Mouse (Mus musculus) layer of hippocampus, postnatal 25 days (tissue): ENCODE data around the gene Efnb3. TPM values are rescaled to one million over a fixed set of nuclear protein-coding genes. Genes with fewer than 3 reads are reported as not detected.
"Not testable (repeated sequence)": the region's sequence is repeated elsewhere in the genome, so short reads cannot be mapped to it uniquely, and the experiment has no call there.

Experiments used
- DNase-seq, 2 experiments: peaks; one replicate each; pipeline ENCODE4 v3.0.0; 2022; ENCODE audit warnings: mixed read lengths in 2 of 2, low spot score in 1 of 2; ENCODE audit errors: extremely low spot score in 1 of 2
- total RNA-seq, 2 experiments: library from RNA; stranded (reverse); gene quantifications; 2 replicates each; pipeline ENCODE4 v1.2.3; 2021

Efnb3 gene
- total RNA-seq, 2 experiments from 2014 or later = 134 to 139 TPM

DNA sequence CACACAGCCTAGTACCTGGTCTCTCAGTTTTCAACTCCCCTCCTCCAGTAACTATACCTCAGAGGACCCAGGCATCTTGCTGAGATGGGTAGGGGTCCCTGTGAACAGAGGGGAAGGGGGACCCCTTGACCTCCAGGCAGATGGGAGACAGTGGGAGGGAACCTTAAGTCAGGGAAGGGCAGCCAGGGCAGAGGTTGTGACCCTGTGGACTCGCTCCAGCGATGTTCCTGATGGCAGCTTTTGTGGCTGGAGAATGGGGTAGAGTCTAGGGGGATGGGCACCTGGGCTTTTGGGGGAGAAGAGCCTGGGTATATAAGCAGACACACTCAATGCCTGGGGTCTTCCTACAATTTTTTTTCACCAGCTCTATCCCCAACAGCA lies 6.7 kb downstream of the Efnb3 start:
- no peak for DNase-seq

DNA sequence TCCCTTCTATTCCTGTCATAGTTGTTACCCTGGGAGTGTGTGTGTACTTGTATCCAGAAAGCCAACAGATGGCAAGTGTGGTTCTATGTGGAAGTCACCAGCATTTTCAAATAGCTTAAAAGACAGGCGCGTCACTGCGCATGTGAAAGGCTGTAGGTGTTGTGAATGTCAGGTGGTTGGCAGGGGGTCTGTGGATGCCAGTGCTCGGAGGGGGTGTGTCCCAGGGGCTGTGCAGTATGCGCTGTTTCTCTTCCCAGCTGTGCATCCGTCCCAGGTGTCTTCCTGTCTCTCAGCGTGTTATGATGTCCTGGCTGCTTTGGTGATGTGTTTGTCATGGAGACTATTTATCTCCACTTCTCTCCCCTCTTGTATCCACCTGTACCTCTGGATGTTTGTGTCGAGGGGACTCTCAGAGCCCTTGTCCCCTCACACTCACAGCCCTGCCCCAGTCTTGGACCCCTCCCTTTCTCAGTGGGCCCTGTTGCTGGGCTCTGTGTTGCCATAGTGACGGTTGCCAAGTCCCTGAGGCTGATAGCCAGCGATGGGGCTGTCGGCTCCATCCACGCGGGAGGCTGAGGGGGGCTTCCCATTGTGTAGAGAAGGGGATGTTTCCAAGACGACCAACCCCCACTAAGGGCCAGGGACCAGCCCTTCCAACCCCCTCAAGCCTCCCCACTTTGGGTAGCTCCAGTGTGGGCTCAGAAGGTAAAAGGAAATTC lies 7.2 kb downstream of the Efnb3 start:
- peak; percentile 47 to 65 for DNase-seq

DNA sequence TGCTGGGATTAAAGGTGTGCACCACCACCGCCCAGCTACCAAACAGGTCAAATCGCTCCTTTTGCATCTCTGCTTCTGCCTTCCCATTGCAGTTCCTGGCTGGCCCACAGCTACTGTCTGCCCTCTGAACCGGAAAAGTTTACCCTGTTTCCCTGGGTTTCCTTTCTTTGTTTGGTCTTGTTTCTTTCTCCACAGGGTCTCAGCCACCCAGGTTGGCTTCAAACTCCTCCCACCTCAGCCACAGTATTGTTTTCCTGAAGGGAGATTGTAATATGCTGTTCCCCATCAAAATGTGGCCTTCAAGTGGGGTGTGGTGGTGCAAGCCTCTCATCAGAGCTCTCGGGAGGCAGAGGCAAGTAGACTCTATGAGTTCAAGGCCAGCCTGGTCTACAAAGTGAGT lies 8.7 kb downstream of the Efnb3 start:
- no peak for DNase-seq

DNA sequence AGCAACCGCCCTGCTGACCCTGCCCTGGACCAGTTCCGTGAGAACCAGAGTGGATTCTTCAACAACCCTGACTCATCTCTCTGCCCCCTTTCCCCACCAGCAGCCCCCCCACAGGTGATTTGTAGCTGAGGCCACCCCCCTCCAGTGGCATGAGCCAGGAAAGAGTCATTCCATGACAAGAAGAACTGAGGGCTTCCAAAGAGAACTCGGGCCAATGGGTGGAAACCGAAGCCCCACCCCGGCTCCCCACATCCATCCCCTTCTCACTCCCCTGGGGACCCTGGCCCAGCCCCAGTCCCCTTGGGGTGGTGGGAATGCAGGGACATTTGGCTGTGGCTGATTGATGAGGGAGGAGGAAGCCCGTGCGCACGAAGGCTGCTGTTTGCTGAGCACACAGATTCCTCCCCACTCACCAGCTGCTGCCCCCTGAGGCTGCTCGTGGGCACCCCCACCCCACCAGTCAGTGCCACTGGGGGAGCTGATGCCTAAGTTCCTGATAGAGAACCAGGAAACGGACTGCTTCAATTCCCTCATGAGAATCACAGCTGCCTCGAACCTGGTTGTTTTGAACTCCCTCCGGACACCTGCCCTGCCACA lies 10.8 kb downstream of the Efnb3 start, which contains the start of gene Dnah2:
Gene Dnah2, minus strand, starts transcription at position 51 of the 597 bp plus-strand sequence.
- no peak for DNase-seq

DNA sequence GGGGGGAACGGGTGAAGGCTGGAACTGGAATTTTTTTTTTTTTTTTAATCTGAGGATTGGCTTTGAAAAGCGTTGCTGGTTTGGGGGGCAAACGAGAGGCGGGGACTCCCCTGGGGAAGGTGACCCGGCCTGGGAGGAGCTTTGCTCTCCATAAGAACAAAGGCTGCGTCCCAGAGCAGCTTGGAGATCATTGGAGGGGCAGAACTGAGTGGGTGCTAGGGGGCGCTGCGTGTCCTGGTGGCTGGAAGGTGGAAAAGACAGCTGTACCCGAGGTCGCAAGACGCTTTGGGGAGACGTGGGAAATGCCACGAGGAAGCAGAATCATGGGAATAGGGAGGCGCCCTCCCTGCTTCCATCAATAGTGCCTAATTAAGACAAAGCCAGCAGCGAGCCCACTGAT lies 12.9 kb downstream of the Efnb3 start:
- DNase-seq = peak in 1 of 2 experiments; percentile 57

DNA sequence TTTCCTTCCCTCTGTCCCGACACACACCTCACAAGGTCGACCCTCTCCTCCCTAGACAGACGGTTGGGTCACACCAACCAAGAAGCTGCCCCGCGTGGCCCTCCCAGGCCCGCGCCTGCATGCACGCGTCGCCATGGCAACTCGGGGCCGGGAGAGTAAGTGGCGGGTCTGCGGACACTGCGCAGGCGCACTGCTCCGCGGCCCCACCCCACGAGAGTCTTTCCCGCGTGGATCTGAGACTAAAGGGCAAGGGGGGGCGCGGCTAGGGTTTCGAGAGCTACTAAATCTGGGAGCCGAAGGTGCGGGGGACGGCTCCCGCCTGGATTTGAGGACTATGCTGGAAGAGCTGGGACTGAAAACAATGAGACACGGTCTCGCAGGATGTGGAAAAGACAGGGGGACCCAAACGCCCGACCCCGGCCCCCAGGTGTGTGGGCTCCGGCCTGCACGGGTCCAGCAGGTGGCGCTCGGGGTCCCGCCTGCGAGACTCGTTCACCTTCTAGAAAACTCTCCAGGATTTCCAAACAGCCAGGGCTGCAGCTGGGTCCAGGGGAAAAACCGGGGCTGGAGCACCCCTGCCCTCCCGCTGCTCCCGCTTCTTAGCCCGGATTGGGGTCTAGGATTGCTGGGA lies 13.5 kb downstream of the Efnb3 start:
- DNase-seq = peak; percentile 72 to 81

DNA sequence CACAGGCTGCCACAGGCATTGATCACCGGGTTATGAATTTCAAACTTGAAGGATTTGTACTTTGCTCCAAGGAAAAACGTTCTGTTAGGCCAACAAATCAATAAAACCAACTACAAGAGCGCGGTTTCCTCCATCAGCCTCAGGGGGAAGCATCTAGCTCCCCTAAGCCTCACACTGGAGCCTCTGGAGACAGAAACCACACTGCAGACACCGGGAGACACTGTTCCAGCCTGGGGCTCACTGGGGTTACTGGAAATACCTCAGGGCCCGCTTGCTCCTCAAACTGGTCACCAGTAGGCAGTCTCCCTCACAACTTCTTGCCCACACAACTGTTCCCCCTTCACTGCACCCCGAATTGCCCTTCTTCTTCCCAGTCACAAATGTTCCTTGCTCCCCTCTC lies 14.0 kb downstream of the Efnb3 start:
- DNase-seq = no peak

DNA sequence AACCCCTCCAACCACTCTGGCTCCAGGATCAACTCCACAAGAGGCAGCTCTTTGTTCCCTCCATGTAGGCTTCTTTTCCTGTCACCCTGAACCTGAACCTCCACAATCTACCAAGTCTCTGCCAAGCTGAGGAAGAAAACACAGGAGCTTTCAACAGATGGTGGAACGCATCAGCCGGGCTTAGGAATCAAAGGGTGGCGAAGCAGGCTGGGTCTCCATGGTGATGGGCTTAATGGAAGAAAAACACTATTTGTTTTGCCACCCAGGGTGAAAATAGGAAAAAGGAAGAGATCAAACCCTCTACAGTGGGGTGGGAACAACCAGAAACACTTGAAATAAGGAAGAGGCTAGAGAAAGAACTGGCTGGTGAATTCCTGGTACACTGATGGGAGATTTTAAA lies 16.4 kb downstream of the Efnb3 start:
- DNase-seq = no peak

DNA sequence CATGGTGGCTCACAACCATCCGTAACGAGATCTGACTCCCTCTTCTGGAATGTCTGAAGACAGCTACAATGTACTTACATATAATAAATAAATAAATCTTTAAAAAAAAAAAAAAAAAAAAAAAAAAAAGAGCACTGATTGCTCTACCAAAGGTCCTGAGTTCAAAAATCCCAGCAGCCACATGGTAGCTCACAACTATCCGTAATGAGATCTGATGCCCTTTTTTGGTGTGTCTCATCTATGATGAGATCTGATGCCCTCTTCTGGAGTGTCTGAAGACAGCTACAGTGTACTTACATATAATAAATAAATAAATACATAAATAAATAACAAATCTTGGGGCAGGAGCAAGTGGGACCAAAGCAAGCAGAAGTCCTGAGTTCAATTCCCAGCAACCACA lies 18.3 kb downstream of the Efnb3 start:
- DNase-seq = not testable (repeated sequence)

DNA sequence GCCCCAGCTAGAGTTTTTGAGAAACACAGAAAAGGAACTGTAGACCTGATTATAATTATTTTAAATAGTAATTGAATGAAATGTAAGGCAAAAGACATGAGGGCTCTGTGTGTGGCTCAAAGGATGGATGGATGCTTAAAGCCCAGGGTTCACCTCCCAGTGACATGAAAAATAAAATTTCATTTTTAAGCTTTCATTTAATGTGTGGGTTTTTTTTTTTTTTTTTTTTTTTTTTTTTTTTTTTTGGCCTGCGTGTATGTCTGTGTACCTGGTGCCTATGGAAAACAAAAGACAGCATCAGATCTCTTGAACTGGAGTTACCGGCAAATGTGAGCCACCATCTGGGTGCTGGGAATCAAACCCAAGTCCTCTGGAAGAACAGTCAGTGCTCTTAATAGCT lies 19.3 kb downstream of the Efnb3 start:
- no peak for DNase-seq

DNA sequence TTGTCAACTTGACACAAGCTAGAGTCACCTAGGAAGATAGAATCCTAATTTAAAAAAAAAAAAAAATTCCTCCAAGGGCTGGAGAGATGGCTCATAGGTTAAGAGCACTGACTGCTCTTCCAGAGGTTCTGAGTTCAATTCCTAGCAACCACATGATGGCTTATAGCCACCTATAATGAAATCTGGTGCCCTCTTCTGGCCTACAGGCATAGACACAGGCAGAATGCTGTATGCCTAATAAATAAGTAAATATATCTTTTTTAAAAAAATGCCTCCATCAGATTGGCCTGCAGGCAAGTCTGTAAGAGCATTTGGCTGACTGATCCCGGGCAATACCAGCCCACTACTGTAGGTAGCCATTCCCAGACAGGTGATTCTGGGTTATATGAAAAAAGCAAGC lies 25.0 kb downstream of the Efnb3 start:
- DNase-seq = no peak

DNA sequence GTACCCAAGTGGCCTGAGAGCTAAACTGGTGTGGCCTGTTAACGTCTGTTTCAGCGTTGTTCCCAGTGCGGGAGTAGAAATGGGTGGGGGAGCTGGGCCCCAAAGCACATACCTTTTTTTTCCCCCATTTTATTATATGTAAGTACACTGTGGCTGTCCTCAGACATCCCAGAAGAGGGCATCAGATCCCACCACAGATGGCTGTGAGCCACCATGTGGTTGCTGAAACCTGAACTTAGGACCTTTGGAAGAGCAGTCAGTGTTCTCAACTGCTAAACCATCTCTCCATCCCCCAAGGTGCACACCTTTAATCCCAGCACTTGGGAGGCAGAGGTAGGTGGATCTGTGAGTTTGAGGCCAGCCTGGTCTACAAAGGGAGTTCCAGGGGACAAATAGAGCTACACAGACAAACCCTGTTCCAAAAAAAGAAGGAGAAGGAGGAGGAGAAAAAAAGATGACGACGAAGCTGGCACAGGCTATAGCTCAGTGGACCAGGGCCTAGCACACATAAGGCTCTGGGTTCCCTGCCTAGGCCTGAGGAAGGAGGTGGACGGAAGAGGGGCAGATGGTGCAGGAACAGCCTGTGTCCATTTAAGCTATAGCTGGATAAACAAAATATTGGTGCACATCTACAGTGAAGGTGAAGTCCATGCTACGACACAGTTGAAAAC lies 27.4 kb downstream of the Efnb3 start:
- DNase-seq = no peak

DNA sequence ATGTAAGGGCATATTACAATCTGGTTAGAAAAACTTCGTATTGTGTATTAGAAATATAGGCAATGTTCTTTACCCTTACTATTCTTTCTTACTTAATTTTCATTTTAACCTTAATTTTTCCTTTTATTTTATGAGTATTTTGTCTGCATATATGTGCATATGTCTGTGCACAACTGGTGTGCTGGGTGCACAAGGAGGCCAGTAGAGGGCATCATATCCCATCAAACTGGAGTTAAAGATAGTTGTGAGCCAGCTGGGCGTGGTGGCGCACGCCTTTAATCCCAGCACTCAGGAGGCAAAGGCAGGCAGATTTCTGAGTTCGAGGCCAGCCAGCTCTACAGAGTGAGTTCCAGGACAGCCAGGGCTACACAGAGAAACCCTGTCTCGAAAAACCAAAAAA lies 29.2 kb downstream of the Efnb3 start:
- DNase-seq = not testable (repeated sequence)

DNA sequence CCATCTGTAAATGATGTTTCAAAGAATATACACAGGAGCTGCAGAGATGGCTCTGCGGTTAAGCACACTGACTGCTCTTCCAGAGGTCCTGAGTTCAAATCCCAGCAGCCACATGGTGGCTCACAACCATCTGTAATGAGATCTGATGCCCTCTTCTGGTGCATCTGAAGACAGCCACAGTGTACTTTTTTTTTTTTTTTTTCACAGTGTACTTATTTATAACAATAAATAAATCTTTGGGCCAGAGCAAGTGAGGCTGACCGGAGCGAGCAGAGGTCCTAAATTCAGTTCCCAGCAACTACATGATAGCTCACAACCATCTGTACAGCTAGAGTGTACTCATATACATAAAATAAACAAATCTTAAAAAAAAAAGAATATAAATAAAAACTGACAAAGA lies 29.7 kb downstream of the Efnb3 start:
- DNase-seq = not testable (repeated sequence)

DNA sequence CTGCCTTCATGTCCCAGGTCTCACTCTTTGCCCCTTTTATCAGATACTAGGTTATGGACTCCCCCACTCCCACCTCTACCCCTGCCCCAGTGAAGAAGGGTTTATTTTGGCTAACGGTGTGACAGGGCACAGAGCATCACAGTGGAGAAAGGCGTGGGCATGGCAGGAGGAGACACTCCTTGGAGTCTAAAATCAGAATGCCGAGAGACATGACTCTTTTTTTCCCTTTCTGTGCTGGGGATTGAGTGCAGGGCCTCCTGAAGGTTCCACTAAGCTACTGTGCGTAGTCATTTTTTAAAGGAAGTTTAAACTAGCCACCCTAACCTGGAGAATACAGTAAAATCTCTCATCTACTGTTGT lies 32.0 kb downstream of the Efnb3 start:
- DNase-seq = no peak

DNA sequence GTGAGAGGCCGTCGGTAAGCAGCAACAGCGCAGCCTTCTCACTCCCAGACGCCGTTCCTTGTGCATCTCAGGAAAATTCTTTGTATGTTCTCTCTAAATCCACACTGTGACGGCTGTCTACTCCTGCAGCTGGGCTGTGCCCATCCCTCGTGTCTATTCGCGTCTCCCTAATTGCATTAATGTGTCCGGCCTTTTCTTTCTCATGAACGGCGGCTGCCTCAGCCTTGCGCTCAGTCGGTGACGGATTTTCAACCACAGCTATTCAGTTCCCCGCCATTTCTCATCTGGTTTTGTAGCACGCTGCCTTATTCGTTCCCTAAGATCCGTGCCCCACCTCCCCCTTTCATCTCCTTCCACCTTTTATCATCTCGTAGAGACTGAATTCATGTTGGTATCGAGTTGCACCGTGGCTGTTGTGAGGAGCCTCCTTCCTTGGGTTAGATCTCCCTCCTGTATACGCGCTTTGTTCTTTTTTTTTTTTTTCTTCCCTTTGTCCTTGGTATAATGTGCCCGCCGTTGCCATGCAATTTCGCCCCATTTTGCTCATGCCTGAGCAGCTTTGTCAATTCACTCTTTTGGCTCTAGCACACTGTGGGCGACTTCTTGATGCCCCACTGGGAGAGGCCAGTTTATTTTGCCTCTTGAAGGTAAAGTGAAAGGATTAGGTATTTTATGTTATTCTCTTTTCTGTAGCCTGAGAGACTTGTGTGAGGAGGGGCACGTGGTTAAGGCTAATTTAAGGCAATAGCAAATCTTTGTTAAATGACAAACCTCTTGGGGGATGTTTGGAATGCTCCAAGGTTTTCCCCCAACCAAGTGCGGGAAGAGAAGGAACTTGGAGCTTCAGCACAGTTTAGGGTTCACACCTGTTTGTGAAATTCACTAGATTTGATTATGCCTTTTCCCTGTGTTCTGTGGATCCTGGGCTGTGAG lies 32.6 kb downstream of the Efnb3 start:
- DNase-seq = no peak

DNA sequence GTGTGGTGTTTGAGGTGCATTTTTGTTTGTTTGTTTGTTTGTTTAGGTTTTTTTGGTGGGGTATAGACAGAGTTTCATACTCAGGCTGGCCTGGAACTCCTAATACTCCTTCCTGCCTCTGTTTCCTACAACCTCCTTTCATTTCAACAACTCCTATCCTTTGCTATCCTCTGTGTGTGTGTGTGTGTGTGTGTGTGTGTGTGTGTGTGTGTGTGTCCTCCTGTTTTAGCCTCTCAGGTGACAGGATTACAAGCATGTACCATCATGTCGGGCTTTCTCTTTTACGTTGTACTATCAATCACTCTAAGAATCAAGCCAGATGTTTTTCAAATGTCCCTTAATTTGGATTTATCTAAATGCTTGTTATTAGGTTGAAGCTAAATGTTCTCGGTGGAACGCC lies 33.4 kb downstream of the Efnb3 start:
- DNase-seq = no peak

DNA sequence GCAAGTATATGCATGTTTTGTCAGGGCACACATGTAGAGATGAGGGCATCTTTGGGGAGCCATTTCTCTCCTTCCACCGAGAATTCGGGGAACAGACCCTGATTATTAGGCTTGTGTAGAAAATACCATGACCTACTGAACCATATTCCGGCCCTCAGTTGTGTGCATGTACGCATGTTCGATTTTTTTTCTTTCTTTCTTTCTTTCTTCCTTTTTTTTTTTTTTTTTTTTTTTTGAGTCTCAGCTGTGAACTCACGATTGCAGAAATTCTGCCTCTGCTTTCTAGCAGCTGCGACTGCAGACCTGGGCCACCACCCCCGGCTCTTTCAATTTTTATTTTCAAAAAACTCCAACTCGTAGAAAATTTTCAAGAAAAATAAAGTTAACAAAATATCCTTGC lies 34.3 kb downstream of the Efnb3 start:
- no peak for DNase-seq

DNA sequence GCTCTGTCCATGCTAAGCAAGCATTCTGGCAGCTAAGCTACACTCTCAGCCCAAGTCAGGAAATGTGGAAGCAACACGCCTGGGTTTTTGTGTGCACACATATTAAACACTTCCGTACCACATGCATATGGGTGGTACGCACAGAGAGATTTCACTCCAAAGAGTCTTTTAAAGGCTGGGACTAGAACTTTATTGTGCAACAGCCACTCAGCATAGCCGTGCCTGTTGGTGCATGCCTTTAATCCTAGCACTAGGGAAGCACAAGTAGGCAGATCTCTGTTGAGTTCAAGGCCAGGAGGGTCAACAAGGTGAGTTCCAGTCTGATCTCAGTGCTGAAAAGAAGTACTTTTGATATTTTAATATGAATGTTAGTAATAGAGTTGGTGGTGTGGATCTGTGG lies 36.4 kb downstream of the Efnb3 start:
- no peak for DNase-seq

DNA sequence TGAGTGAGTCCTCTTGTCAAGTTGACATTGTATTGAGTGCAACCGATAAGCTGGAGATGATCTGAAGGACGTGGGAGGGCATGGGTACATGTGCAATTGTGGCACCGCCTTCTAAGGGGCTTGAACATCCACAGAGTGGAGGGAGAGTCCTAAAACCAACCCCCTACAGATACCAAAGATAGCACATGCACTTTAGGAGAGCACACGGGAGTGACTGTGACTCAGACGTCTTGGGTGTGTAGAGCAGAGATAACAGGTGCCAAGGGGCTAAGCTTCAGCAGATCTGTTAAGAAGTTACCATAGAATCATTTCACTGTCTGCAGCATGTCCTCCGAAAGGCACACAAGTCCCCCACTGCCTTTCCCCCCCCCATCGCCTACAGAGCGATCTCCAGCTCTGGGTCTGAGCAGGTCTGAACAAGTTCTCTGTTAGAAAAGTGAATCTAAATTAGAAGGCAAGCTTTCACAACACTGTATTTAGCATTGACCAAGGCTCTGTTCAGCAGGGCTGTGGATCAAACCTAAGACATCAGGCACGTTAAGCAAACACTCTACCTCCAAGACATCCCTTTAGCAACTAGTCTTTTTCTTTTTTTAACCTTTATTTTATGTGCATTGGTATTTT lies 38.4 kb downstream of the Efnb3 start:
- no peak for DNase-seq
